Mouse (Mus musculus) adrenal gland, adult 8-10 months (tissue): ENCODE data around the gene Glud1. TPM values are rescaled to one million over a fixed set of nuclear protein-coding genes. Genes with fewer than 3 reads are reported as not detected.
"Not testable (repeated sequence)": the region's sequence is repeated elsewhere in the genome, so short reads cannot be mapped to it uniquely, and the experiment has no call there.

Source experiments
- DNase-seq: peaks from one replicate; pipeline ENCODE4 v3.0.0; 2022
- total RNA-seq, 4 experiments: library from RNA; stranded (reverse); gene quantifications; 2 replicates each; pipeline ENCODE4 v1.2.4; 2022

Glud1 gene
- total RNA-seq, 4 experiments from 2014 or later = 213 to 238 (median 225) TPM

GRCm38 (mm10) chr14:34312339-34313048 is 2.0 kb downstream of the Glud1 start:
- no peak for DNase-seq

GRCm38 (mm10) chr14:34313612-34314011 is 3.1 kb downstream of the Glud1 start:
- no peak for DNase-seq

- DNase-seq = not testable (repeated sequence)
Measured at GRCm38 (mm10) chr14:34314383-34314782, 3.9 kb downstream of the Glud1 start.

GRCm38 (mm10) chr14:34314796-34315195 is 4.3 kb downstream of the Glud1 start:
- DNase-seq = no peak

- DNase-seq = no peak
Measured at GRCm38 (mm10) chr14:34316346-34316745, 5.8 kb downstream of the Glud1 start.

GRCm38 (mm10) chr14:34317431-34317830 is 6.9 kb downstream of the Glud1 start:
- no peak for DNase-seq

GRCm38 (mm10) chr14:34318113-34318512 is 7.6 kb downstream of the Glud1 start:
- DNase-seq = no peak

GRCm38 (mm10) chr14:34323576-34324085 is 13.1 kb downstream of the Glud1 start:
- DNase-seq = no peak

- no peak for DNase-seq
Measured at GRCm38 (mm10) chr14:34326606-34327005, 16.1 kb downstream of the Glud1 start.

GRCm38 (mm10) chr14:34327618-34328017 is 17.1 kb downstream of the Glud1 start:
- DNase-seq = no peak

- DNase-seq = no peak
Measured at GRCm38 (mm10) chr14:34330657-34331158, 20.2 kb downstream of the Glud1 start.

- no peak for DNase-seq
Measured at GRCm38 (mm10) chr14:34331886-34332285, 21.4 kb downstream of the Glud1 start.

GRCm38 (mm10) chr14:34332476-34332875 is 21.9 kb downstream of the Glud1 start:
- DNase-seq = no peak

GRCm38 (mm10) chr14:34339446-34339845 is 28.9 kb downstream of the Glud1 start:
- DNase-seq = no peak

- DNase-seq = no peak
Measured at GRCm38 (mm10) chr14:34341993-34342392, 31.5 kb downstream of the Glud1 start.

- DNase-seq = no peak
Measured at GRCm38 (mm10) chr14:34343078-34343477, 32.6 kb downstream of the Glud1 start.

- DNase-seq = no peak
Measured at GRCm38 (mm10) chr14:34344361-34344760, 33.8 kb downstream of the Glud1 start.

- DNase-seq = no peak
Measured at GRCm38 (mm10) chr14:34345771-34346566, 35.4 kb downstream of the Glud1 start.

GRCm38 (mm10) chr14:34347084-34347483 is 36.6 kb downstream of the Glud1 start:
- no peak for DNase-seq

- DNase-seq = no peak
Measured at GRCm38 (mm10) chr14:34348301-34348700, 37.8 kb downstream of the Glud1 start.

GRCm38 (mm10) chr14:34349007-34349406 is 38.5 kb downstream of the Glud1 start:
- no peak for DNase-seq

GRCm38 (mm10) chr14:34351660-34352059 is 41.1 kb downstream of the Glud1 start:
- no peak for DNase-seq

- no peak for DNase-seq
Measured at GRCm38 (mm10) chr14:34352523-34352922, 42.0 kb downstream of the Glud1 start.
